Mouse (Mus musculus) lung, embryonic 16.5 days (tissue): ENCODE measurements around the gene Nhlrc3. TPM values are rescaled to one million over a fixed set of nuclear protein-coding genes. Genes with fewer than 3 reads are reported as not detected.
A peak's percentile ranks its signal among the peaks of the same experiment; 100 is the strongest.

Experiments used
- ATAC-seq: fragments of 200-750 bp; cut with Nextera tagmentation; 2 replicates; pipeline ENCODE4 v1.8.0; 2017; ENCODE audit warnings: low read depth, mild to moderate bottlenecking, moderate library complexity
- H3K27ac ChIP-seq: fragments of 300-500 bp; sonication (generic); 2 replicates; pipeline ENCODE4 v1.5.1; 2014; ENCODE audit warnings: mild to moderate bottlenecking, control low read depth, low read length
- H3K27me3 ChIP-seq: fragments of 300-500 bp; sonication (generic); 2 replicates; pipeline ENCODE4 v1.6.1; 2014; ENCODE audit warnings: low read depth, low read length, mixed read lengths; ENCODE audit not compliant: control insufficient read depth, insufficient read depth
- H3K36me3 ChIP-seq: fragments of 300-500 bp; sonication (generic); 2 replicates; pipeline ENCODE4 v1.6.1; 2014; ENCODE audit warnings: low read length; ENCODE audit not compliant: control insufficient read depth, insufficient read depth
- H3K4me1 ChIP-seq: fragments of 300-500 bp; sonication (generic); replicated peaks from 2 replicates; pipeline ENCODE4 v1.6.1; 2014; ENCODE audit warnings: low read length, mixed read lengths; ENCODE audit not compliant: control insufficient read depth, insufficient read depth
- H3K4me2 ChIP-seq: fragments of 300-500 bp; sonication (generic); 2 replicates; pipeline ENCODE4 v1.6.1; 2014; ENCODE audit warnings: low read depth, low read length, control low read depth
- H3K4me3 ChIP-seq: fragments of 300-500 bp; sonication (generic); 2 replicates; pipeline ENCODE4 v1.5.1; 2014; ENCODE audit warnings: mild to moderate bottlenecking, low read length, control low read depth
- H3K9ac ChIP-seq: fragments of 300-500 bp; sonication (generic); 2 replicates; pipeline ENCODE4 v1.6.1; 2014; ENCODE audit warnings: low read length, control low read depth
- H3K9me3 ChIP-seq: fragments of 300-500 bp; sonication (generic); 2 replicates; pipeline ENCODE4 v1.6.1; 2016; ENCODE audit warnings: low read length; ENCODE audit not compliant: control insufficient read depth
- WGBS: fragments of 180-500 bp; shearing (Covaris S2); extraction: QIAGEN DNeasy Blood & Tissue Kit; methylation state at CpG from one replicate; pipeline ENCODE4 v1.1.7; 2014; 5-methylcytosine and 5-hydroxymethylcytosine counted together
- polyA plus RNA-seq: library from polyadenylated mRNA; unstranded; fragments of >200 nt; fragmentation: Nextera tagmentation; extraction: Ambion mirVana; gene quantifications from 2 replicates; pipeline ENCODE4 v1.2.1, GENCODE M21; 2015

Nhlrc3 gene
- polyA plus RNA-seq, 1 experiment from 2014 or later = 8.9 TPM

DNA sequence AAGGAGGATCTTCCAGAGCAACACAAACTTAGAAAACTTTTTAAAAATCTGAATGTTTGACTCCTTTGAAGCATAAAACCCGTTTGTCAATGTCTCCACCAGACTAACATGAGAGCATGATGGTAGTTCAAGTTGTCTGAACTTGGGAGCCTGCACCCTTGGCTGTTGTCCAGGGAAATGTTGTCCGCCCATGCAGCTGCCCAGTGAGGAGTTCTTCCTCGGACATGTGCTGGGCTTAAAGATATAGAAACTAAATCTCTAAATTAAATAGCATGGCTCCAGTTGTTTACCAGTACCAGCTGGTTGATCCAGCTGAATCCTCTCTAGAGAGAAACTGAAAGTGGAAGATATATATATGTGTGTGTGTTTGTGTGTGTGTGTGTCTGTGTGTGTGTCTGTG, 49.2 kb downstream of the Nhlrc3 start:
- ATAC-seq = peak; percentile 43; the same call in 1 of the 2 replicates
- Histone ChIP-seq H3K4me1 (no peaks in the 10 kb centered on the region), H3K9me3 (no peaks in the 10 kb centered on the region), H3K4me3 (no peak overlapping the region), H3K36me3 (no peaks in the 10 kb centered on the region), H3K9ac (no peak overlapping the region), H3K27ac (no peak overlapping the region), H3K4me2 (no peak overlapping the region), H3K27me3 (no peaks in the 10 kb centered on the region)
- 30% methylated on average over 3 of the region's 3 CpGs for WGBS

- Histone ChIP-seq H3K4me3 (no peak overlapping the region), H3K27me3 (no peaks in the 10 kb centered on the region), H3K4me1 (no peaks in the 10 kb centered on the region), H3K9ac (no peak overlapping the region), H3K9me3 (no peaks in the 10 kb centered on the region), H3K4me2 (no peak overlapping the region), H3K27ac (no peak overlapping the region), H3K36me3 (no peaks in the 10 kb centered on the region)
- 67% methylated on average over 2 of the region's 2 CpGs for WGBS
- ATAC-seq = no peak
These were observed 49.7 kb downstream of the Nhlrc3 start for GRCm38 (mm10) chr3:53413465-53413864.

DNA sequence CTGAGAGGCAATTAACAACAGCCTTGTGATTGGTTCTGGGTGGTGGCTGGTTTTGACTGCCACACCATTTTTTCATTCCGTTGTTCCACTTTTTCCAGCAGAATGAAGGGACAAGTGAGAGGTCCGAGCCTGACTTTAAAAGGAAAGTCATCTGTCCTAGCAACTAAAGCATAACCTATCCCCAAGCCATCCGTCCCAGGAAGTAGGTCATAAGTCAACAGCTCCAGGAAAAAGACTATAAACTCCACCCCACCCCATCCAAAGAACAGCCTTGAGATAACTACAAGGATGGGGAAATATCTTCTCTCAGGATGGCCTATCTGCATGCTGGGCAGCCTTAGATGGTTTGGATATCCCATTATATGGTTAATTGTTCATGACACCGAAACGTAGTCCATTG, 50.9 kb downstream of the Nhlrc3 start:
- WGBS = 86% methylated on average over 5 of the region's 5 CpGs
- no peak for ATAC-seq
- no peak overlapping the region for H3K9ac ChIP-seq
- no peaks in the 10 kb centered on the region for H3K36me3 ChIP-seq
- H3K27me3 ChIP-seq = no peaks in the 10 kb centered on the region
- no peak overlapping the region for H3K27ac ChIP-seq
- H3K4me3 ChIP-seq = no peak overlapping the region
- H3K4me2 ChIP-seq = no peak overlapping the region
- no peaks in the 10 kb centered on the region for H3K9me3 ChIP-seq
- H3K4me1 ChIP-seq = no peaks in the 10 kb centered on the region

GRCm38 (mm10) chr3:53410031-53410430, 53.1 kb downstream of the Nhlrc3 start:
- no peak overlapping the region for H3K4me2 ChIP-seq
- ATAC-seq = no peak
- H3K27ac ChIP-seq = no peak overlapping the region
- no peaks in the 10 kb centered on the region for H3K27me3 ChIP-seq
- no peak overlapping the region for H3K4me3 ChIP-seq
- no peak overlapping the region for H3K9ac ChIP-seq
- no peaks in the 10 kb centered on the region for H3K36me3 ChIP-seq
- 61% methylated on average over 6 of the region's 6 CpGs for WGBS
- H3K4me1 ChIP-seq = no peaks in the 10 kb centered on the region
- no peaks in the 10 kb centered on the region for H3K9me3 ChIP-seq

- H3K9me3 ChIP-seq = no peaks in the 10 kb centered on the region
- no peak overlapping the region for H3K9ac ChIP-seq
- no peaks in the 10 kb centered on the region for H3K36me3 ChIP-seq
- WGBS = 23% methylated on average over 1 of the region's 1 CpGs
- no peak overlapping the region for H3K27ac ChIP-seq
- ATAC-seq = no peak
- H3K4me1 ChIP-seq = no peaks in the 10 kb centered on the region
- H3K27me3 ChIP-seq = no peaks in the 10 kb centered on the region
- no peak overlapping the region for H3K4me3 ChIP-seq
- H3K4me2 ChIP-seq = no peak overlapping the region
These were observed 56.0 kb downstream of the Nhlrc3 start for GRCm38 (mm10) chr3:53407145-53407544.

Other genes starting within 250 kb of the Nhlrc3 start
- 16.2 and 17.1 TPM in 2 replicates for gene Proser1, start 334 bp upstream of the Nhlrc3 start, polyA plus RNA-seq
- gene Stoml3, start 25.3 kb upstream of the Nhlrc3 start, polyA plus RNA-seq = not detected in 2 replicates
- 10.2 and 10.7 TPM in 2 replicates for gene Frem2, start 194.0 kb upstream of the Nhlrc3 start, polyA plus RNA-seq